Mouse (Mus musculus) neural tube, embryonic 12.5 days (tissue): Measurements from ENCODE around the gene Mtmr14. TPM values are rescaled to one million over a fixed set of nuclear protein-coding genes. Genes with fewer than 3 reads are reported as not detected.
A peak's percentile ranks its signal among the peaks of the same experiment; 100 is the strongest.

Source experiments
- ATAC-seq: fragments of 200-750 bp; cut with Nextera tagmentation; 2 replicates; pipeline ENCODE4 v1.8.0; 2017; ENCODE audit warnings: low read depth, mild to moderate bottlenecking, moderate TSS enrichment, moderate library complexity; ENCODE audit not compliant: low FRiP score
- H3K27ac ChIP-seq: fragments of 300-500 bp; sonication (generic); 2 replicates; pipeline ENCODE4 v1.5.1; 2016
- H3K27me3 ChIP-seq: fragments of 300-500 bp; sonication (generic); replicated peaks from 2 replicates; pipeline ENCODE4 v1.6.1; 2016; ENCODE audit warnings: mild to moderate bottlenecking
- H3K36me3 ChIP-seq: fragments of 300-500 bp; sonication (generic); 2 replicates; pipeline ENCODE4 v1.6.1; 2016; ENCODE audit warnings: mild to moderate bottlenecking
- H3K4me1 ChIP-seq: fragments of 300-500 bp; sonication (generic); 2 replicates; pipeline ENCODE4 v1.6.1; 2016
- H3K4me2 ChIP-seq: fragments of 300-500 bp; sonication (generic); replicated peaks from 2 replicates; pipeline ENCODE4 v1.6.1; 2016; ENCODE audit warnings: mild to moderate bottlenecking
- H3K4me3 ChIP-seq: fragments of 300-500 bp; sonication (generic); 2 replicates; pipeline ENCODE4 v1.5.1; 2016
- H3K9ac ChIP-seq: fragments of 300-500 bp; sonication (generic); 2 replicates; pipeline ENCODE4 v1.6.1; 2016; ENCODE audit warnings: mild to moderate bottlenecking
- H3K9me3 ChIP-seq: fragments of 300-500 bp; sonication (generic); 2 replicates; pipeline ENCODE4 v1.6.1; 2016; ENCODE audit warnings: mild to moderate bottlenecking
- WGBS: fragments of 180-500 bp; shearing (Covaris S2); methylation state at CpG from one replicate; pipeline ENCODE4 v1.1.7; 2016; 5-methylcytosine and 5-hydroxymethylcytosine counted together
- polyA plus RNA-seq: library from polyadenylated mRNA; unstranded; fragments of >200 nt; fragmentation: Nextera tagmentation; extraction: Ambion mirVana; gene quantifications from 2 replicates; pipeline ENCODE4 v1.2.1, GENCODE M21; 2016

Gene Mtmr14
- polyA plus RNA-seq, 1 experiment from 2014 or later = 46.0 TPM

DNA sequence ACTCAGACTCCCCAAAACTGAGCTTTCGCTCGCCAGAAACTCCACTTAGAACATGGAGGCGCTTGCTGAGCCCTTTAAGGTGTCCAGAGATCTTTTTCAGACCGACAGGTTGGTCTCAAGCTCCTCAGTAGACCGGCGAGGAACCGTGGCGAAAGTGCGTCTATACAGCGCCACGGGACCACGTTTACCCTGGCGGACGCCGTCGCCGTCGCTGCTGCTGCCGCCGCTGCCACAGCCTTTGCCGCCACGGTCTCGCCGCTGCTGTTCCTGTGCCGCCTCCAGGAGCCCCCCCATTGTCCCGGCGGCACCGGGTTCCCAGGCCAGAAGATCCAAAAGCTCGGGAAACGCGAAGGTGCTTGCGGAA is 69.3 kb downstream of the Mtmr14 start, which contains the start of gene Brpf1:
Gene Brpf1 (plus strand): TSS at position 152 of the 364 bp plus-strand sequence.
- peaks cover 16% of the 10 kb centered on the region for H3K4me1 ChIP-seq
- H3K27ac ChIP-seq = peak within 1 kb of the TSS; percentile 98
- WGBS = 0% methylated on average over 32 of the region's 32 CpGs
- peak within 1 kb of the TSS; percentile 95 for H3K4me3 ChIP-seq
- no peaks in the 10 kb centered on the region for H3K27me3 ChIP-seq
- H3K9me3 ChIP-seq = no peaks in the 10 kb centered on the region
- peak; percentile 60 for ATAC-seq
- peak within 1 kb of the TSS; percentile 96 for H3K9ac ChIP-seq
- H3K4me2 ChIP-seq = peak within 1 kb of the TSS; percentile 99
- H3K36me3 ChIP-seq = peaks cover 15% of the 10 kb centered on the region

DNA sequence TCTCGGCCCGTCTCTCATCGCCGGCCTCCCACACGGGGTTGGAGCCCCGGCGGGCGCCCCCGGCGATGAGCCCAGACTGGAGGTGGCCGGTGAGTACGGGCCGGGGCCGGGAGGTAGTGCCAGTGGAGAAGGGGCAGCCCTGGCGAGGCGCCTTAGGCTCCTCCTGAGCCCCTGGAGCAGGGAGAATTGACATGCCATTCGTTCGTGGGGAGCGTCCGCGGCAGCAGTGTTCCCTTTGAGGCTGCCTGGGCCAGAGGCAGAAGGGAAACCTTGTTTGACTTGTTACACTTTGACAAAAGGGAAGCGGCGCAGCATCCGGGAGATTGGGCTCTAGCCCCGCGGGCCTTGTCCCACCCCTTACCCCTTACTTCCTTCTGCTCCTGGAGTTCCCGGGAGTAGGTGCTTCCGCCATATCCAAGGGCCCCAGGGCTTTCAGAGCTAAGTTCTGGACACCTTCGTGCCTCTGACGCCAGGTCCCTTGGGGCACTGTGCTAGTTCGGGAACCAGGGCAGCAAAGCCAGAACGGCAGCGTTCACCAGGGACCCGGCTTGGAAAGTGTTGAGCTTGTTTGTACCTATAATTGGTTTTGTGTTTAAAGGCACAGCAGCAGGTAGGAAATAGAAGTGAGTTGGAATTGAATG is 70.0 kb downstream of the Mtmr14 start:
- H3K27me3 ChIP-seq = no peaks in the 10 kb centered on the region
- H3K4me2 ChIP-seq = peak overlapping the region; percentile 99
- H3K27ac ChIP-seq = peak overlapping the region; percentile 98
- peak; percentile 3; the same call in 1 of the 2 replicates for ATAC-seq
- H3K4me1 ChIP-seq = peaks cover 16% of the 10 kb centered on the region
- H3K36me3 ChIP-seq = peaks cover 18% of the 10 kb centered on the region
- H3K9me3 ChIP-seq = no peaks in the 10 kb centered on the region
- under 1% methylated on average over 34 of the region's 34 CpGs for WGBS
- H3K4me3 ChIP-seq = peak overlapping the region; percentile 95
- peak overlapping the region; percentile 96 for H3K9ac ChIP-seq

DNA sequence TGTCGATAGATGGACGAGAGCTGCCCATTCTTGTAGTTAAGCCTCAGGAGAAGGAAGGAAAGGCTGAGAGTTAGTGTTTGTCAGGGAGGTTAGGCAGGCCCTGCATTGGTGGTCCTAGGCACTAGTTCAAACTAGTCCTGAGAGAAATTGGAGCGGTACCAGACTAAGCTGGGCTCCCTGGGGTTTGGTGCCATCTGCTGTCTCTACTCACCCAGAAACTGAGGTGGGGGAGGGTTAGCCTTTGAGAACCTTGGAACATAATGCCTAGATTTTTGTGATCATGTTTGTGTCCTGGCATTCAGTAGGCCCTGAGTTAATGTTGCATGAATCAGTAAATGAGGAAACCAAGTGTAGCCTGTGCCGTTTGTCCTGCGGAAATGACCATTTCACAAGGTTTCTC is 70.5 kb downstream of the Mtmr14 start:
- peak overlapping the region; percentile 95 for H3K4me3 ChIP-seq
- WGBS = 37% methylated on average over 5 of the region's 5 CpGs
- H3K36me3 ChIP-seq = peaks cover 22% of the 10 kb centered on the region
- H3K9me3 ChIP-seq = no peaks in the 10 kb centered on the region
- H3K9ac ChIP-seq = peak overlapping the region; percentile 96
- no peak overlapping the region for H3K27ac ChIP-seq
- H3K4me2 ChIP-seq = peak overlapping the region; percentile 99
- no peaks in the 10 kb centered on the region for H3K27me3 ChIP-seq
- no peak for ATAC-seq
- H3K4me1 ChIP-seq = peaks cover 16% of the 10 kb centered on the region

DNA sequence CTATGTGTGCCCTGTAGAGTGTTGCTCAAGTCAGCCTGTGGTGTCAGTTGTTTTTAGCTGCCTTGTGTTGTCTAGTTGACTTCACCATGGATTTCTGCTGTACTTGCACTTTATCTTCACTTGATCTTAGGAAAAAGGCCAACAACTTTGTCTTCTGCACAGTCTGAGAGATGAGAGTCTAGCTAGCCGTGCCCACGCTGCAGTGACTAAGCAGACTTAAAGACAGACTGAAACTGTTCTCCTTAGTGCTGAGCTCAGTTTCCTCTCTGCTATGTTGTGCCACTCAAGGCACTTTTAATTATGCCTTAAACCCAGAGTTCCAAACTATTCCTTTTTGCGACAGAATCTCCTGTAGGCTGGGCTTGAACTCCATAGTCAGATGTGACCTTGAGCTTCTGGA is 78.3 kb downstream of the Mtmr14 start:
- ATAC-seq = no peak
- no peak overlapping the region for H3K27ac ChIP-seq
- no peak overlapping the region for H3K4me2 ChIP-seq
- 96% methylated on average over 3 of the region's 3 CpGs for WGBS
- H3K4me3 ChIP-seq = no peak overlapping the region
- H3K27me3 ChIP-seq = no peaks in the 10 kb centered on the region
- H3K9me3 ChIP-seq = no peaks in the 10 kb centered on the region
- no peak overlapping the region for H3K9ac ChIP-seq
- H3K4me1 ChIP-seq = no peaks in the 10 kb centered on the region
- peaks cover 84% of the 10 kb centered on the region for H3K36me3 ChIP-seq

DNA sequence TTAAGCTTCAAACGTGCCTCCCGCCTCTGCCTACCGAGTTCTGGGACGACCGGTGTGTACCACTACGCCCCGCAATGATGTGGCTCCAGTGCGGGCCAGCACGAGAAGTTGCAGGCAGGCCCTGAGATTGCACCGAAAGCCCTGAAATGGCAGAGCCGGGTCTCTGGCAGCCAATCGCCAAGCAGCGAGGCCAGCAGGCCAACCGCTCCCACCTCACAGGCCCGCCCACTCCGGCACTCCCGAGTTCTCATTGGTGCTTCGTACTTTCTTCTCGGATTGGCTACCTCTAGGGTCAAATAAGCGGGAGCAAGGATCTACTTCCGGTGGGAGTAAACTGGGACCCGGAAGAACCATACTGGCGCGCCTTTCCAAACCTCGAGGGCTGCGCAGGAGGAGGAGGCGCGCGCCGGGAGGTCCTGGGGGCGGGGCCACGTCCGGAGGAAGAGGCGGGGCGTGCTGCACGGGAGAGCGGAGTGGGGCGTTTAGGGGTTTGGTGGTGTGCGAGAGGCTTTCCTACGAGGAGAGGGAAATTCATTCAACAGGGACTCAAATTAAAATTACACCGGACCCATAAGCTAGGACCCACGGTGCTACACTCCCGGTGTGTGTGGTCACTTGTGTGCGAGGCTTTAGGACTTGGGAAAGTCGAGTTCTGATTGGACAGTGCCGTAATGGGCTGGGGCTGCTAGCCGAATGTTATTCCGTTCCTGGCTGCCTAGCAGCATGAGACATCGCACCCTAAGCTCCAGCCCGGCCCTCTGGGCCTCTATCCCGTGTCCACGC is 89.1 kb downstream of the Mtmr14 start, which contains the start of gene Ogg1:
Gene Ogg1 (plus strand): TSS at position 440 of the 783 bp plus-strand sequence.
- ATAC-seq = peak; percentile 99
- Histone ChIP-seq H3K9me3 (no peaks in the 10 kb centered on the region), H3K4me2 (peak within 1 kb of the TSS; percentile 64), H3K27me3 (no peaks in the 10 kb centered on the region), H3K4me3 (peak within 1 kb of the TSS; percentile 47), H3K27ac (peak within 1 kb of the TSS; percentile 83), H3K9ac (peak within 1 kb of the TSS; percentile 75), H3K36me3 (peaks cover 44% of the 10 kb centered on the region), H3K4me1 (peaks cover 15% of the 10 kb centered on the region)
- under 1% methylated on average over 52 of the region's 52 CpGs for WGBS

DNA sequence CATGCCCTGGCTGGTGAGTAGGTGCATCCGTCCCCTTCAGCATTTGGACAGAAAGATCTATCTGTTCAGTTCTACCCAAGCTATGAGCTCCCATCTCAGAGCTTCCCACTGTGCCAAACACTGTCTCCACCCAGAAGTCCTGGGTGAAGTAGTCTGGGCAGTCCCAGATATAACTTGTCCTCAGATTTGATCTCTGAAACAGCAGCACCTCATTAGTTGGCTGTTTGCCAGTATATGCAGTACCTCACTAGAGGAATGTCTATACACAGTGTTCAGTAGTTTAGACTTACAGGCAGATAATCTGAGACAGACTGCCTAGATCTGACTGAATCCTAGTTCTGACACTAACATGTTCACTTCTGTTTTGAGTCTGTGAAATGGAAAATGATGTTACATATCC is 91.8 kb downstream of the Mtmr14 start:
- H3K4me3 ChIP-seq = no peak overlapping the region
- no peaks in the 10 kb centered on the region for H3K9me3 ChIP-seq
- no peak overlapping the region for H3K27ac ChIP-seq
- H3K9ac ChIP-seq = no peak overlapping the region
- no peaks in the 10 kb centered on the region for H3K27me3 ChIP-seq
- H3K36me3 ChIP-seq = peaks cover 35% of the 10 kb centered on the region
- peaks cover 17% of the 10 kb centered on the region for H3K4me1 ChIP-seq
- no peak for ATAC-seq
- H3K4me2 ChIP-seq = no peak overlapping the region
- WGBS = 89% methylated on average over 1 of the region's 1 CpGs

DNA sequence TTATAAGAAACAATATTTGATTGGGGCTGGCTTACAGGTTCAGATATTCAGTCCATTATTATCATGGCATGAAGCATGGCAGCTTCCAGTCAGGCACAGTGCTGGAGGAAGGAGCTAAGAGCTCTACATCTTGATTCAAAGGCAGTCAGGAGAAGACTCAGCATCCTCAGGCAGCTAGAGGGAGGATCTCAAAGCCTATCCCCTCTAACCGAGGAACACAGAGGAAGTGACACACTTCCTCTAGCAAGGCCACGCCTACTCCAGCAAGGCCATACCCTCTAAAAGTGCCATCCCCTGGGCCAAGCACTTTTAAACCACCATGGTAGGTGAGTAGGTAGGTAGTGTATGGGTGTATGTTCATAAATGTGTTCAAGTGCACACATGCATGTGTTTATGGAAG is 92.9 kb downstream of the Mtmr14 start:
- Histone ChIP-seq H3K4me3 (no peak overlapping the region), H3K4me1 (peaks cover 15% of the 10 kb centered on the region), H3K4me2 (no peak overlapping the region), H3K36me3 (peaks cover 41% of the 10 kb centered on the region), H3K27ac (no peak overlapping the region), H3K9me3 (no peaks in the 10 kb centered on the region), H3K9ac (no peak overlapping the region), H3K27me3 (no peaks in the 10 kb centered on the region)
- 60% methylated on average over 2 of the region's 2 CpGs for WGBS
- ATAC-seq = no peak

Other genes with a start within 250 kb of the Mtmr14 start
- 61.2 and 64.0 TPM in 2 replicates for gene Thumpd3, start 191.6 kb upstream of the Mtmr14 start, polyA plus RNA-seq
- gene Setd5, start 160.5 kb upstream of the Mtmr14 start, polyA plus RNA-seq = 50.5 and 57.8 TPM in 2 replicates
- 40.8 and 42.7 TPM in 2 replicates for gene Lhfpl4, start 42.5 kb upstream of the Mtmr14 start, polyA plus RNA-seq
- gene Cpne9, start 44.5 kb downstream of the Mtmr14 start, polyA plus RNA-seq = 0.55 and 0.56 TPM in 2 replicates
- gene Brpf1, start 69.3 kb downstream of the Mtmr14 start, polyA plus RNA-seq = 24.9 and 29.9 TPM in 2 replicates
- 12.6 and 14.3 TPM in 2 replicates for gene Ogg1, start 89.1 kb downstream of the Mtmr14 start, polyA plus RNA-seq
- gene Camk1, start 106.1 kb downstream of the Mtmr14 start, polyA plus RNA-seq = 61.9 and 63.6 TPM in 2 replicates
- 62.4 and 64.4 TPM in 2 replicates for gene Tada3, start 140.0 kb downstream of the Mtmr14 start, polyA plus RNA-seq
- gene Arpc4, start 140.3 kb downstream of the Mtmr14 start, polyA plus RNA-seq = 352 and 393 TPM in 2 replicates
- gene Ttll3, start 151.4 kb downstream of the Mtmr14 start, polyA plus RNA-seq = 5.6 and 7.1 TPM in 2 replicates
- 18.7 and 29.3 TPM in 2 replicates for gene Rpusd3, start 181.5 kb downstream of the Mtmr14 start, polyA plus RNA-seq
- not detected in 2 replicates for gene Cidec, start 197.9 kb downstream of the Mtmr14 start, polyA plus RNA-seq
- gene Jagn1, start 204.7 kb downstream of the Mtmr14 start, polyA plus RNA-seq = 78.0 and 81.3 TPM in 2 replicates
- gene Il17re, start 220.6 kb downstream of the Mtmr14 start, polyA plus RNA-seq = 0.73 and 1.6 TPM in 2 replicates
- 2.4 and 3.0 TPM in 2 replicates for gene Il17rc, start 233.6 kb downstream of the Mtmr14 start, polyA plus RNA-seq
- gene Creld1, start 245.5 kb downstream of the Mtmr14 start, polyA plus RNA-seq = 58.0 and 62.5 TPM in 2 replicates